Mouse (Mus musculus) G1E (cell line): ENCODE results near the gene Btbd11. TPM values are rescaled to one million over a fixed set of nuclear protein-coding genes. Genes with fewer than 3 reads are reported as not detected.

Experiments
- ATAC-seq: 2 replicates; pipeline ENCODE4 v1.8.0; 2016; ENCODE audit warnings: mild to moderate bottlenecking; ENCODE audit not compliant: insufficient number of reproducible peaks, poor library complexity, low FRiP score, severe bottlenecking; ENCODE audit errors: extremely low read depth
- DNase-seq: peaks from one replicate; pipeline ENCODE4 v3.0.0; 2012; ENCODE audit warnings: low spot score
- H3K27me3 ChIP-seq: 2 replicates; pipeline ENCODE4 v1.6.1; 2012; ENCODE audit warnings: mild to moderate bottlenecking, low read length, inconsistent platforms; ENCODE audit not compliant: insufficient read depth
- H3K36me3 ChIP-seq: replicated peaks from 2 replicates; pipeline ENCODE3; 2012; ENCODE audit warnings: mild to moderate bottlenecking, inconsistent platforms
- H3K4me1 ChIP-seq: 2 replicates; pipeline ENCODE4 v1.6.1; 2012; ENCODE audit warnings: low read depth, low read length, inconsistent platforms, mixed read lengths; ENCODE audit not compliant: insufficient read depth
- H3K4me3 ChIP-seq: 2 replicates; pipeline ENCODE4 v1.5.1; 2012; ENCODE audit warnings: low read depth, mild to moderate bottlenecking, inconsistent platforms, low read length, moderate library complexity, mixed read lengths
- H3K9me3 ChIP-seq: replicated peaks from 2 replicates; pipeline ENCODE4 v1.6.1; 2012; ENCODE audit warnings: inconsistent platforms
- CTCF ChIP-seq: IDR thresholded peaks from 2 replicates; pipeline ENCODE4 v1.5.1; 2012; ENCODE audit warnings: low read depth, low read length, inconsistent platforms, mixed read lengths
- GATA1 ChIP-seq: IDR thresholded peaks from 2 replicates; pipeline ENCODE4 v1.6.1; 2012; ENCODE audit warnings: borderline replicate concordance, low read length, inconsistent platforms, mixed read lengths
- GATA2 ChIP-seq: IDR thresholded peaks from 2 replicates; pipeline ENCODE4 v1.6.1; 2012; ENCODE audit warnings: low read depth, low read length, inconsistent platforms, borderline replicate concordance
- POLR2AphosphoS5 ChIP-seq: IDR thresholded peaks from 2 replicates; pipeline ENCODE4 v1.6.1; 2012; ENCODE audit warnings: low read depth, low read length, inconsistent platforms; ENCODE audit not compliant: insufficient replicate concordance
- TAL1 ChIP-seq: conservative IDR thresholded peaks from 2 replicates; pipeline ENCODE4 v1.6.1; 2012; ENCODE audit warnings: low read depth, low read length, inconsistent platforms, mixed read lengths
- polyA plus RNA-seq: library from polyadenylated mRNA; stranded (reverse); fragments of >175 nt; gene quantifications from 2 replicates; pipeline ENCODE4 v1.2.3, GENCODE M21; 2012
- total RNA-seq, 2 experiments: library from RNA; stranded (forward) in 1 of 2; stranded (reverse) in 1 of 2; fragments of 200-1000 nt in 1 of 2; fragments of >200 nt in 1 of 2; fragmentation: Nextera tagmentation in 1 of 2; gene quantifications; 2 replicates each; pipeline ENCODE4 v1.2.3; 2014 to 2017

Gene Btbd11
- total RNA-seq (2014; fragmentation: Nextera tagmentation) = not detected in 2 replicates
- 0.12 and 0.16 TPM in 2 replicates for total RNA-seq (2017)
- not detected in 2 replicates for polyA plus RNA-seq

GRCm38 (mm10) chr10:85386605-85387218, at the start of gene Btbd11:
TSS of gene Btbd11 (plus strand) at chr10:85386814.
- peak within 1 kb of the TSS; percentile 35; the same call in 1 of the 2 replicates for H3K4me3 ChIP-seq
- H3K36me3 ChIP-seq = no peaks in the 10 kb centered on the region
- TF ChIP-seq GATA1 = no peak
- TF ChIP-seq POLR2AphosphoS5 = no peak
- TF ChIP-seq CTCF = no peak
- TF ChIP-seq GATA2 = no peak
- no peak for TF ChIP-seq TAL1
- DNase-seq = no peak
- peaks cover 78% of the 10 kb centered on the region for H3K9me3 ChIP-seq
- no peak for ATAC-seq
- no peaks in the 10 kb centered on the region for H3K4me1 ChIP-seq
- H3K27me3 ChIP-seq = no peaks in the 10 kb centered on the region

- DNase-seq (no peak), ATAC-seq (no peak)
- Histone ChIP-seq H3K36me3 (no peaks in the 10 kb centered on the region), H3K27me3 (no peaks in the 10 kb centered on the region), H3K4me3 (no peak overlapping the region), H3K4me1 (no peaks in the 10 kb centered on the region), H3K9me3 (peaks cover 38% of the 10 kb centered on the region)
- TF ChIP-seq POLR2AphosphoS5 (no peak), GATA2 (no peak), TAL1 (no peak), CTCF (no peak)
These were observed 47.9 kb upstream of the Btbd11 start for GRCm38 (mm10) chr10:85338733-85339132.

- Histone ChIP-seq H3K27me3 (no peaks in the 10 kb centered on the region), H3K9me3 (peaks cover 51% of the 10 kb centered on the region), H3K4me3 (no peak overlapping the region), H3K36me3 (no peaks in the 10 kb centered on the region), H3K4me1 (no peaks in the 10 kb centered on the region)
- TF ChIP-seq TAL1 (no peak), GATA2 (no peak), CTCF (no peak), GATA1 (no peak), POLR2AphosphoS5 (no peak)
- ATAC-seq (no peak), DNase-seq (no peak)
These were observed 44.7 kb upstream of the Btbd11 start for GRCm38 (mm10) chr10:85341867-85342266.

GRCm38 (mm10) chr10:85347171-85347570, 39.4 kb upstream of the Btbd11 start:
- no peaks in the 10 kb centered on the region for H3K4me1 ChIP-seq
- H3K27me3 ChIP-seq = no peaks in the 10 kb centered on the region
- H3K4me3 ChIP-seq = no peak overlapping the region
- TF ChIP-seq POLR2AphosphoS5 = no peak
- TF ChIP-seq GATA2 = no peak
- no peak for TF ChIP-seq GATA1
- no peak for TF ChIP-seq CTCF
- TF ChIP-seq TAL1 = no peak
- ATAC-seq (no peak), DNase-seq (no peak)
- H3K9me3 ChIP-seq = peaks cover 44% of the 10 kb centered on the region
- H3K36me3 ChIP-seq = no peaks in the 10 kb centered on the region

GRCm38 (mm10) chr10:85352505-85352904, 34.1 kb upstream of the Btbd11 start:
- Histone ChIP-seq H3K36me3 (no peaks in the 10 kb centered on the region), H3K27me3 (no peaks in the 10 kb centered on the region), H3K4me1 (no peaks in the 10 kb centered on the region), H3K4me3 (no peak overlapping the region), H3K9me3 (peaks cover 25% of the 10 kb centered on the region)
- ATAC-seq = no peak
- TF ChIP-seq TAL1 (no peak), CTCF (no peak), POLR2AphosphoS5 (no peak), GATA2 (no peak), GATA1 (no peak)
- DNase-seq = no peak

GRCm38 (mm10) chr10:85354270-85354669, 32.3 kb upstream of the Btbd11 start:
- TF ChIP-seq GATA1 (no peak), POLR2AphosphoS5 (no peak), GATA2 (no peak), TAL1 (no peak), CTCF (no peak)
- no peak for ATAC-seq
- Histone ChIP-seq H3K4me3 (no peak overlapping the region), H3K27me3 (no peaks in the 10 kb centered on the region), H3K9me3 (peaks cover 32% of the 10 kb centered on the region), H3K36me3 (no peaks in the 10 kb centered on the region), H3K4me1 (no peaks in the 10 kb centered on the region)
- DNase-seq = no peak

GRCm38 (mm10) chr10:85359501-85360066, 27.0 kb upstream of the Btbd11 start:
- Histone ChIP-seq H3K4me1 (no peaks in the 10 kb centered on the region), H3K9me3 (peaks cover 60% of the 10 kb centered on the region), H3K36me3 (no peaks in the 10 kb centered on the region), H3K27me3 (no peaks in the 10 kb centered on the region), H3K4me3 (no peak overlapping the region)
- no peak for DNase-seq
- ATAC-seq = no peak
- TF ChIP-seq GATA2 (no peak), TAL1 (no peak), POLR2AphosphoS5 (no peak), GATA1 (no peak)
